ENCODE assay signal across 13 mouse cellular contexts in genomic region chr5:36725861-36726260, GRCm38 (mm10). TPM values are rescaled to one million over a fixed set of nuclear protein-coding genes. Genes with fewer than 3 reads are reported as not detected.
DNase-seq lines count a peak whose midpoint lies in the region; ATAC-seq lines count a peak whose summit lies in the region.
"Had no signal": no experiment of that assay in that cellular context is flagged by ENCODE, and none has a peak within 500 bp of the region (broad histone marks: within the 10 kb centered on the region; RNA-seq: fewer than 3 reads in every experiment).

No protein-coding gene starts in this region.

- H3K4me2 ChIP-seq in liver, embryonic 13.5 days: peak overlapping the region; percentile 28; the same call in 1 of the 2 replicates
- H3K4me2 ChIP-seq: embryonic facial prominence, embryonic 15.5 days; limb, embryonic 13.5 days; neural tube, embryonic 15.5 days had no signal

- peaks cover 3% of the 10 kb centered on the region; the same call in 1 of the 2 replicates for H3K27me3 ChIP-seq in liver, embryonic 13.5 days
- H3K27me3 ChIP-seq: embryonic facial prominence, embryonic 15.5 days; limb, embryonic 13.5 days; neural tube, embryonic 15.5 days had no signal

- 74% methylated on average over 12 of the region's 12 CpGs for WGBS in liver, embryonic 13.5 days (ENCODE audit: insufficient replicate concordance)

- ATAC-seq in liver, embryonic 13.5 days (ENCODE audit: low read depth): no peak

- peak overlapping the region; percentile 75 for H3K27ac ChIP-seq in liver, embryonic 13.5 days
- H3K27ac ChIP-seq: embryonic facial prominence, embryonic 15.5 days; limb, embryonic 13.5 days; neural tube, embryonic 15.5 days had no signal

- no peak overlapping the region for H3K4me3 ChIP-seq in liver, embryonic 13.5 days (replicated peaks)
- H3K4me3 ChIP-seq: embryonic facial prominence, embryonic 15.5 days; limb, embryonic 13.5 days; neural tube, embryonic 15.5 days had no signal

- DNase-seq in adrenal gland, adult 2 months: peak; percentile 24
- DNase-seq in adrenal gland, postnatal 4 days (ENCODE audit: low spot score in 2 of 2): no peak
- peak; percentile 48 for DNase-seq in R1 (ENCODE audit: low read depth, low spot score)
- DNase-seq in kidney, adult 9 months: peak; percentile 60
- DNase-seq in liver, embryonic 13.5 days: no peak
- DNase-seq in urinary bladder, postnatal 4 days (ENCODE audit: low spot score in 2 of 2): no peak
- DNase-seq in T-cell, adult 2 months (ENCODE audit: low spot score): no peak
- DNase-seq in frontal cortex, adult 2 months (ENCODE audit: extremely low spot score in 1 of 2, low spot score in 1 of 2): no peak
- DNase-seq: layer of hippocampus, adult 9-11 months; lung, postnatal 4 days had no signal

- no peaks in the 10 kb centered on the region for H3K36me3 ChIP-seq in liver, embryonic 13.5 days
- H3K36me3 ChIP-seq: embryonic facial prominence, embryonic 15.5 days; limb, embryonic 13.5 days; neural tube, embryonic 15.5 days had no signal

- peaks cover 78% of the 10 kb centered on the region for H3K4me1 ChIP-seq in liver, embryonic 13.5 days (replicated peaks)
- H3K4me1 ChIP-seq: embryonic facial prominence, embryonic 15.5 days; limb, embryonic 13.5 days; neural tube, embryonic 15.5 days had no signal

- peak overlapping the region; percentile 12; the same call in 1 of the 2 replicates for H3K9ac ChIP-seq in liver, embryonic 13.5 days
- H3K9ac ChIP-seq: embryonic facial prominence, embryonic 15.5 days; limb, embryonic 13.5 days; neural tube, embryonic 15.5 days had no signal

- H3K9me3 ChIP-seq in liver, embryonic 13.5 days (replicated peaks): no peaks in the 10 kb centered on the region
- H3K9me3 ChIP-seq: embryonic facial prominence, embryonic 15.5 days; limb, embryonic 13.5 days; neural tube, embryonic 15.5 days had no signal

RNA-seq across cellular contexts. Expression of gene Bloc1s4, which starts 22.6 kb away (rescaled TPM):
- total RNA-seq in adrenal gland, adult 2 months (2021): 10 to 100 TPM; 21.9 to 27.5 TPM
- polyA plus RNA-seq in adrenal gland, adult 2 months (2012; rRNA removed): 64.9 and 70.9 TPM in 2 replicates
- 10 to 100 TPM; 25.7 to 27.5 TPM for total RNA-seq in adrenal gland, postnatal 4 days (2021)
- 15.5 and 16.7 TPM in 2 replicates for polyA plus RNA-seq in liver, embryonic 13.5 days (2015; fragmentation: Nextera tagmentation; extraction: Ambion mirVana)
- 23.4 and 24.0 TPM in 2 replicates for polyA plus RNA-seq in frontal cortex, adult 2 months (2012; rRNA removed)

RNA-seq across cellular contexts. Expression of gene D5Ertd579e, which starts 30.0 kb away (rescaled TPM):
- total RNA-seq in adrenal gland, adult 2 months (2021): 10 to 100 TPM; 64.4 to 83.5 TPM
- 13.7 and 13.9 TPM in 2 replicates for polyA plus RNA-seq in adrenal gland, adult 2 months (2012; rRNA removed)
- 10 to 100 TPM; 55.2 to 62.3 TPM for total RNA-seq in adrenal gland, postnatal 4 days (2021)
- 21.9 and 25.3 TPM in 2 replicates for polyA plus RNA-seq in liver, embryonic 13.5 days (2015; fragmentation: Nextera tagmentation; extraction: Ambion mirVana)
- 55.2 and 57.8 TPM in 2 replicates for polyA plus RNA-seq in frontal cortex, adult 2 months (2012; rRNA removed)

Comparison
In these comparisons a context has a peak if more than half of its experiments do, and no peak if none do; other contexts are left out.
1. DNase-seq: peak in adrenal gland, adult 2 months (single experiment), R1 (single experiment) and kidney, adult 9 months (single experiment); none in adrenal gland, postnatal 4 days (0 of 2), liver, embryonic 13.5 days (single experiment), urinary bladder, postnatal 4 days (0 of 2), T-cell, adult 2 months (single experiment) and frontal cortex, adult 2 months (0 of 2).